Mouse (Mus musculus) MEL-GATA-1-ER (cell line): ENCODE measurements around the gene Pcsk5.

Experiments
- DNase-seq: peaks from one replicate; pipeline ENCODE4 v3.0.0-alpha.2; 2012; ENCODE audit warnings: low read depth; ENCODE audit errors: extremely low read depth

Pcsk5 gene

GRCm38 (mm10) chr19:17400571-17400970 lies 436.9 kb downstream of the Pcsk5 start:
- DNase-seq: no peak

DNA sequence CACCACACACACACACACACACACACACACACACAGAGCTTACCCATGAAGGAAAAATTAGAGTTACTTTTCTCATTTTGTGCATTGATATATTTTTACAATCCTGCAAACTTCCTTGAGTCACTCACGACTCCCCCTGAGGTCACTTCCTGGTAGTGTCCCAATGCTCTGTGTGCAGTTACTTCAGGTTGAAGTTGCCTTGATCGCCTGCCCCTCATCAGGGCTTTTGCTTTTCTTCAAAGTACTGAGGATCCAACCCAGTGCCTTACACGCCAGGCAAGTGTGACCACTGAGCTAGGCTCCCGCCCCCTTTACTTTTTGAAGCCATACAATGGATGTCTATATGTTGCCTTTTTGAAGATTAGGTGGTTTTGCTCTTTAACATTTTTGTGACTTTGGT lies 437.5 kb downstream of the Pcsk5 start:
- no peak for DNase-seq

GRCm38 (mm10) chr19:17397922-17398321 lies 439.5 kb downstream of the Pcsk5 start:
- no peak for DNase-seq

GRCm38 (mm10) chr19:17396802-17397201 lies 440.6 kb downstream of the Pcsk5 start:
- peak; percentile 33 for DNase-seq

DNA sequence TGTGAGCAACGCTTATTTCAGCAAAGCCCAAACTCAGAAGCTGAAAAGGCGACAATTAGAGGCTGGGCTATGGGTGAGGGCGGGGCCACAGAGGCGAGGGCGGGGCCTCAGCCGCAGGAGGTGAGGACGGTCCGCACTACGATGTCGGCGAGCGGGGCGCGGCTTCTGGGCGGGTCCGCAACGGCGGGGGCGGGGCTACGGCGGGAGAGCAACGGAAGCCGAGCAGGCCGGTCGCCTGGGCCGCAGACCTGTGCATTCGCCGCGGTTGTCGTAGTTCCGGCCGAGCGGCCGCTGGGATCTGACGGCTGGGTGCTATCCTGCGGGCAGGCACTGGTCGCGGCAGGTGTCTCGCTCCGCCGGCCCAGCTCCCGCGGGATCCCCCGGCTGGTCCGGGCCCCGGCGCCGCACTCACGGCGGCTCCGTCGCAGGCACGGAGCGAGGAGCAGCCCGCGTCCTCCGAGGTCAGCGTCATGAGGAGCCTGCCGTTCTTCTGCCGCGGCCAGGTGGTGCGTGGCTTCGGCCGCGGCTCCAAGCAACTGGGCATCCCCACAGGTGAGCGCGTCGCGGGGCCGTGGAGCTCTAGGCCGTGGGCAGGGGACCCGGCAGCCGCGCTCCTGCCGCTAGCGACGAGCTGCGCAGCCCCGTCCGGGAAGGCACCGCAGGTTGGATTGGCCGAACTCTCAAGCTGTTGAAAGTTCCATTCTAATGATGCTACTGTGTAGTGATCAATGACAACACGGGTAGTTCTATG lies 443.4 kb downstream of the Pcsk5 start, which contains the start of gene Rfk:
TSS of gene Rfk (plus strand) at position 203 of the 751 bp plus-strand sequence.
- DNase-seq: peak; percentile 72

- DNase-seq: no peak
Measured at GRCm38 (mm10) chr19:17392866-17393265, 444.6 kb downstream of the Pcsk5 start.

DNA sequence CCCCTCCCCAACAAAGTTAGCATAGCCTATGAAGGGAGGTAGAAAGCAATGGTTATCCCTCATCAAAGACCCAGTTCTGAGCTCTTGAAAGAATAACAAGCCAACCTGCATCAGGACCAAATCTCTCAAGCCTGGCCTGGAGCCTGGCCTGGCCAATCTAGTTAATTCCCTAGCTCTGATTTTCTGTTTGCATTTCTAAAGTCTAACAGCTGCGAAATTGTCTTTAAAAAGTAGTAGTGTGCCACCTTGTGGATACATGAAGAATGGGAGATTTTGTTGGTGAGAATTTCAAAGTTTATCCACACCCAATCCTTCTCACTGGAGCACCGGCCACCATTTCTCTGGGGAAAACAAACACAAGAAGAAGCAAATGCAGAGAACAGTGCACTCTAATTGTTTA lies 449.0 kb downstream of the Pcsk5 start:
- DNase-seq: peak; percentile 18

DNA sequence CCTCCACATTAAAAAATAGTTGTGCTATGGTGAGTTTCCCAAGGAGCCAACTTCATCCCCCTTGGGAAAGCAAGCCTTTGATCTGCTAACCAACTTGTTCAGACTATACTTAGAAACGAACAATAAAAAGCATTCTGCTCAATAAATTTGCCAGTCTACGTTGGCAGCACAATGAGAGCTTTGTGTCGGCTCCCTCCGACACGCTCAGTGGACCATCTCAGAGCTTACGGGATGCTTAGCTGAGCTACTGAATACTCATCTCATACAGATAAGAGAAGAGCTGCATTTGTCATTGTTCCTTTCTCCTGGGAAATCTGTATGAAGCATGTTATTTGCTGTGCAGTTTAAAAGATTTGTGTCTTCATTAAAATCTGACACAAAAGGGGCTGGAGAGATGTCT lies 451.0 kb downstream of the Pcsk5 start:
- DNase-seq: no peak

- DNase-seq: no peak
Measured at GRCm38 (mm10) chr19:17385426-17385825, 452.0 kb downstream of the Pcsk5 start.

- DNase-seq: no peak
Measured at GRCm38 (mm10) chr19:17385022-17385421, 452.4 kb downstream of the Pcsk5 start.

- DNase-seq: no peak
Measured at GRCm38 (mm10) chr19:17382807-17383397, 454.5 kb downstream of the Pcsk5 start.
